Mouse (Mus musculus) MEL (cell line): ENCODE data around the gene Pinlyp.

Source experiments
- BHLHE40 ChIP-seq: IDR thresholded peaks from 2 replicates; pipeline ENCODE4 v1.6.1; 2012; ENCODE audit warnings: low read depth, mild to moderate bottlenecking, inconsistent platforms, low read length, improper control_type of control experiment, borderline replicate concordance
- CTCF ChIP-seq, 3 experiments: IDR thresholded peaks in 2 of 3; conservative IDR thresholded peaks in 1 of 3; 2 replicates each; pipeline ENCODE4 v1.5.1; 2011 to 2012; ENCODE audit warnings: low read length in 3 of 3, low read depth in 2 of 3, mild to moderate bottlenecking in 2 of 3, improper control_type of control experiment in 1 of 3, inconsistent platforms in 1 of 3, mixed read lengths in 1 of 3, moderate library complexity in 1 of 3; ENCODE audit not compliant: control insufficient read depth in 1 of 3, insufficient read depth in 1 of 3, poor library complexity in 1 of 3, severe bottlenecking in 1 of 3
- E2F4 ChIP-seq: IDR thresholded peaks from 2 replicates; pipeline ENCODE4 v1.6.1; 2011; ENCODE audit warnings: low read depth, low read length, improper control_type of control experiment, borderline replicate concordance
- EP300 ChIP-seq, 2 experiments: IDR thresholded peaks; 2 replicates each; pipeline ENCODE4 v1.6.1; 2011; ENCODE audit warnings: improper control_type of control experiment in 2 of 2, low read length in 2 of 2, low read depth in 1 of 2, mild to moderate bottlenecking in 1 of 2
- GATA1 ChIP-seq: IDR thresholded peaks from 2 replicates; pipeline ENCODE4 v1.6.1; 2011; ENCODE audit warnings: low read depth, low read length, improper control_type of control experiment
- MYC ChIP-seq: IDR thresholded peaks from 2 replicates; pipeline ENCODE4 v1.6.1; 2011; ENCODE audit warnings: low read depth, mild to moderate bottlenecking, low read length, improper control_type of control experiment, moderate library complexity
- POLR2A ChIP-seq, 2 experiments: IDR thresholded peaks; 2 replicates each; pipeline ENCODE4 v1.6.1; 2011 to 2012; ENCODE audit warnings: low read length in 2 of 2, mild to moderate bottlenecking in 2 of 2, control low read depth in 1 of 2, improper control_type of control experiment in 1 of 2, low read depth in 1 of 2, moderate library complexity in 1 of 2; ENCODE audit not compliant: control insufficient read depth in 1 of 2, insufficient read depth in 1 of 2, poor library complexity in 1 of 2
- TCF12 ChIP-seq: IDR thresholded peaks from 2 replicates; pipeline ENCODE4 v1.6.1; 2014; ENCODE audit warnings: low read depth, mild to moderate bottlenecking, inconsistent platforms, low read length, improper control_type of control experiment, moderate library complexity
- USF1 ChIP-seq: IDR thresholded peaks from 2 replicates; pipeline ENCODE4 v1.6.1; 2014; ENCODE audit warnings: low read depth, mild to moderate bottlenecking, inconsistent platforms, low read length, improper control_type of control experiment, moderate library complexity

GRCm38 (mm10) chr7:24538701-24539100, 7.2 kb downstream of the Pinlyp start:
- no peak for TF ChIP-seq CTCF (IDR thresholded peaks at IDR 0.05 in 2 of 3, conservative IDR thresholded peaks at IDR 0.05 in 1 of 3; ENCODE audit: control insufficient read depth in 1 of 3, insufficient read depth in 1 of 3, low read depth in 2 of 3, low read length in 3 of 3, poor library complexity in 1 of 3, severe bottlenecking in 1 of 3)
- TF ChIP-seq E2F4: no peak
- TF ChIP-seq POLR2A (IDR thresholded peaks at IDR 0.05; ENCODE audit: control insufficient read depth in 1 of 2, insufficient read depth in 1 of 2, low read depth in 1 of 2, low read length in 2 of 2, poor library complexity in 1 of 2): no peak
- no peak for TF ChIP-seq GATA1
- no peak for TF ChIP-seq MYC
- no peak for TF ChIP-seq EP300 (IDR thresholded peaks at IDR 0.05; ENCODE audit: low read depth in 1 of 2, low read length in 2 of 2)
- TF ChIP-seq BHLHE40: no peak
- no peak for TF ChIP-seq USF1
- no peak for TF ChIP-seq TCF12
